9 mouse cellular contexts compared by ENCODE assay signal in the genomic region with DNA sequence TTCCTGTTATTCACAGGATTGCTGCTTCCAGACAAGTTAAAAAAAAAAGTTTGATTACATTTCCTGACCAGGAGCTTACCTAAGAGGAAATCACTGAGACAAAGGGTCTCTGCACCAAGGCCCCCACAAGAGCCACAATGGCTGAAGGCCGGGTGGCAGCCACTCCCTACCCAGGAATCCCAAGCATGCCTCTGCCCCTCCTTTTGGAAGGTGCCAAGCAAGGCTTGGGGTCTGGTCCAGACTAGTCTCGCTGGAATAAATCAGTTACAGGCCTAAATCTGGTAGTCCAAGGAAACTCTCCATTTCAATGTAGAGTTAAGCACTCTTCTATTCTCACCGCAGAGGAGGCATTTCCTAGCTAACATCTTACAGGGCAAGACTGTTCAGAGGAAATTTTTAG.
DNase-seq lines count a peak whose midpoint lies in the region; ATAC-seq lines count a peak whose summit lies in the region.
"Had no signal": no experiment of that assay in that cellular context is flagged by ENCODE, and none has a peak within 500 bp of the region (broad histone marks: within the 10 kb centered on the region; RNA-seq: fewer than 3 reads in every experiment).

No protein-coding gene starts in this region.

- intact Hi-C loops in gastrocnemius, postnatal 14 days (cut with DNase I; ENCODE audit: low total_unique reads) = no loop called here

- H3K9me3 ChIP-seq in heart, embryonic 11.5 days (replicated peaks; ENCODE audit: control insufficient read depth, low read length) = no peaks in the 10 kb centered on the region
- no peaks in the 10 kb centered on the region for H3K9me3 ChIP-seq in kidney, embryonic 16.5 days (ENCODE audit: low read length)
- no peaks in the 10 kb centered on the region for H3K9me3 ChIP-seq in midbrain, embryonic 11.5 days (ENCODE audit: control insufficient read depth, low read length)

- H3K27me3 ChIP-seq in heart, embryonic 11.5 days (ENCODE audit: control insufficient read depth, insufficient read depth, low read length) = no peaks in the 10 kb centered on the region
- no peaks in the 10 kb centered on the region for H3K27me3 ChIP-seq in kidney, embryonic 16.5 days (ENCODE audit: insufficient read depth, low read length)
- H3K27me3 ChIP-seq in midbrain, embryonic 11.5 days (ENCODE audit: control insufficient read depth, insufficient read depth, low read length) = peaks cover 9% of the 10 kb centered on the region; the same call in 1 of the 2 replicates
- H3K27me3 ChIP-seq: CH12.LX had no signal

- peak overlapping the region; percentile 79 for H3K4me2 ChIP-seq in heart, embryonic 11.5 days
- H3K4me2 ChIP-seq in kidney, embryonic 16.5 days (replicated peaks; ENCODE audit: low read depth, low read length) = peak overlapping the region; percentile 99
- peak overlapping the region; percentile 75; the same call in 1 of the 2 replicates for H3K4me2 ChIP-seq in midbrain, embryonic 11.5 days

- peak overlapping the region; percentile 98 for H3K27ac ChIP-seq in heart, embryonic 11.5 days (ENCODE audit: low read depth, low read length)
- peak overlapping the region; percentile 98 for H3K27ac ChIP-seq in kidney, embryonic 16.5 days (ENCODE audit: low read length)
- H3K27ac ChIP-seq in midbrain, embryonic 11.5 days (ENCODE audit: low read depth, low read length) = no peak overlapping the region

- DNase-seq in gastrocnemius, adult 18-20 months (ENCODE audit: low spot score) = peak; percentile 18
- no peak for DNase-seq in gastrocnemius, postnatal 14 days
- DNase-seq in midbrain, embryonic 11.5 days (ENCODE audit: low spot score, missing footprints) = no peak
- DNase-seq in embryo, embryonic 10.5 days (ENCODE audit: low spot score) = no peak
- DNase-seq in embryo, embryonic 10 days (ENCODE audit: low spot score) = no peak

- no peaks in the 10 kb centered on the region for H3K36me3 ChIP-seq in heart, embryonic 11.5 days (ENCODE audit: control insufficient read depth, insufficient read depth, low read length)
- no peaks in the 10 kb centered on the region for H3K36me3 ChIP-seq in kidney, embryonic 16.5 days (ENCODE audit: insufficient read depth, low read length)
- H3K36me3 ChIP-seq in midbrain, embryonic 11.5 days (ENCODE audit: control insufficient read depth, insufficient read depth, low read length) = no peaks in the 10 kb centered on the region

- peak overlapping the region; percentile 90 for H3K9ac ChIP-seq in heart, embryonic 11.5 days (ENCODE audit: low read depth, low read length)
- peak overlapping the region; percentile 88 for H3K9ac ChIP-seq in kidney, embryonic 16.5 days (replicated peaks; ENCODE audit: low read length)
- no peak overlapping the region for H3K9ac ChIP-seq in midbrain, embryonic 11.5 days (ENCODE audit: low read length)

- peak overlapping the region; percentile 80 for H3K4me3 ChIP-seq in heart, embryonic 11.5 days (ENCODE audit: low read depth, low read length)
- H3K4me3 ChIP-seq in kidney, embryonic 16.5 days (ENCODE audit: low read length) = peak overlapping the region; percentile 74
- H3K4me3 ChIP-seq in midbrain, embryonic 11.5 days (ENCODE audit: low read depth, low read length) = no peak overlapping the region

- peaks cover 15% of the 10 kb centered on the region for H3K4me1 ChIP-seq in heart, embryonic 11.5 days (ENCODE audit: control insufficient read depth, insufficient read depth, low read length)
- peaks cover 41% of the 10 kb centered on the region for H3K4me1 ChIP-seq in kidney, embryonic 16.5 days (ENCODE audit: insufficient read depth, low read length)
- H3K4me1 ChIP-seq in midbrain, embryonic 11.5 days (ENCODE audit: control insufficient read depth, insufficient read depth, low read length) = peaks cover 11% of the 10 kb centered on the region

- WGBS in heart, embryonic 11.5 days (ENCODE audit: insufficient replicate concordance) = 8% methylated on average over 3 of the region's 3 CpGs
- WGBS in kidney, embryonic 16.5 days = 23% methylated on average over 3 of the region's 3 CpGs
- 26% methylated on average over 3 of the region's 3 CpGs for WGBS in midbrain, embryonic 11.5 days

- no peak for ATAC-seq in heart, embryonic 11.5 days (replicated peaks; ENCODE audit: insufficient number of reproducible peaks, low FRiP score, low TSS enrichment)
- ATAC-seq in kidney, embryonic 16.5 days (ENCODE audit: low FRiP score, low TSS enrichment) = no peak
- no peak for ATAC-seq in midbrain, embryonic 11.5 days (ENCODE audit: low FRiP score)
- ATAC-seq in megakaryocyte, adult 5-6 weeks (ENCODE audit: poor library complexity, severe bottlenecking) = no peak
